Mouse (Mus musculus) mouse embryonic stem cell (cell line): ENCODE results near the gene Auts2.

ENCODE experiments used
- in situ Hi-C, 2 experiments: fragments of 300-500 bp; cut with MboI; formaldehyde crosslinking; loops; 1 replicate in 1 of 2; 3 replicates in 1 of 2; pipeline ENCODE4 v1.14.3; 2019 to 2020; ENCODE audit warnings: low sequenced_read_pairs in 2 of 2, low pct_unique_long_range_greater_than_20kb in 1 of 2, mixed read lengths in 1 of 2; ENCODE audit not compliant: unreplicated experiment in 1 of 2

Auts2 gene

DNA sequence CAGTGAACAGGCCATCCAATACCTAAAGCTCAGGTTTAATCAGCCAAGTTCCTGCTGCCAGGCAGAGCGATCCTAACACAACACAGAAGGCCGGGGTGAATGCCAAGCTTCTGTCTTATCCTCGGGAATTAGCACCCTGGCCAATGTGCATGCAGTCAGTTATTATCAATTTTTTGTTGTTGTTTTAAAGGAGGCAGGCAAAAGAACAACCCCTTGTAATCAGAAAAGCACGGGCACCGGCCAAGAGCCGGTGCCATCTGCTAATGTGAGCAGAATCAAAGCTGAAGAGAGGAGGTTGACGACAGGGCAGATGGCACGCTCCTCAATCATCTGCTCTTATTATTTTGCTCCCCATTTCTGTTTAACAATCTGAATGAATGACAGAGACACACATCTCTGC, 373.1 kb downstream of the Auts2 start:
- in situ Hi-C loops = no loop called here

DNA sequence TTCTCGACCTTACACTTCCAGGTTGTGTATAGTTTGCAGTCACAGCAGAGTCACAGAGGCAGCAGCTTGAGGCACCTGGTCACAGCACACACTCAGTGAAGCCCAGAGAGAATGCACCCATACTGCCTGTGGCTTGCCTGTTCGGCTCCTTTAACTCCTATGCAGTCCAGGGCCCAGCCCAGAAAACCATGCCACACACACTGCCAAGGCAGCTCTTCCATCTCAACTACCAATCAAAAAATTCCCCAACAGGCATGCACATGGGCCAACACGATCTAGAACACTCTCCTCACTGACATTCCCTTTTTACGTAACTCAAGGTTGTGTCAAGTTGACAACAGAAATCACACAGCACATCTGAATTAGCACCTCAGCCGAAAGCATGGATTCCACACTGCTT, 374.3 kb downstream of the Auts2 start:
- in situ Hi-C loops = no loop called here

DNA sequence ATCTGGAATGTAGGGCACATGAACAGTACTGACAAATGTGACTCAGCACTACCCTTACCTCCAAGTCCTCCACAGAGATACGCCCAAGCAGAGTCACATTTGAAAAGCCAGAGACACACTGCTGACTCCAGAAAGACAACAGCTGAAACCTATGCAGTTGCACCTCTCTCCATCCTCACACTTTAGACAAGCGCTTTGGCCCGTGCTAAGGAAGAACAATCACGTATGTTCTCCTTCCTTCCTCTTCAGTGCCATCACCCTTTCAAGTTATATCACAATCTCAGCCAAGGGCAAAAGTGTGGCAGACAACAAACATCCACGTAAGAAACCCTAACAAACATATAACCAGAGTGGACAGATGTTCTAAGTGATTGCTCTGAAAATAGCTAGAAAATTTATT, 374.9 kb downstream of the Auts2 start:
- in situ Hi-C loops = no loop called here

DNA sequence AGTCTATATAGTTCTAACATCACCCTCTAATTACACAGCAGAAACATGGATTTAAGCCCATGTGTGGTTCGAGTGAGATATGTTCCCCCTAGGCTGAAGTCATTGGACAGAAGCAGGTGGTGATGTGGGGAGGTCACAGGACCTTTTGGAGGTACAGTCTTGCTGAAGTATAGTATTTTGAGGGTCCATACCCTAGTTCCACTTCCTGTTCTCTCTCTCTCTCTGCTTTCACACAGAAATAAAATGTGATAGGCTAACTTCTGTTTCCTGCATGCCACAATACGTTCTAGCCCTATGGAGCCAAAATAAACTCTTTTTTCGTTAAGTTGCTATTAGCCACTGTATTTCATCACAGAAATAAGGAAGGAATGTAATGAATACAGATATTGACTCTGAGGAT, 376.6 kb downstream of the Auts2 start:
- in situ Hi-C loops = no loop called here

DNA sequence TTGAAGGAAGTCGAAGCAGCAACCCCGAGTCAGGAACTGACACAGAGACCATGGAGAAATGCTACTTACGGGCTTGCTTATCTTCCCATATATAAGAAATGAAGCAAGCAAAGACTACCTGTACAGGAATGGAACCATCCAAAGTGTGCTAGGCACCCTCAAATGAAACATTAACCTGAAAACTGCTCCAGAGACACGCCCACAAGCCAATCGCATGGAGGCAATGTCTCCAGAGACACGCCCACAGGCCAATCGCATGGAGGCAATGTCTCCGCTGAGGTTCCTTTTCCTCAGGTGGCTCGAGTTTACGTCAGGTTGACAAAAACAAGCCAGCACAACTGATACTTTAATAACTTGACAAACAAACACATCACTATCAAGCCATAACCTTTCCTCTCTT, 379.2 kb downstream of the Auts2 start:
- in situ Hi-C loops = no loop called here

DNA sequence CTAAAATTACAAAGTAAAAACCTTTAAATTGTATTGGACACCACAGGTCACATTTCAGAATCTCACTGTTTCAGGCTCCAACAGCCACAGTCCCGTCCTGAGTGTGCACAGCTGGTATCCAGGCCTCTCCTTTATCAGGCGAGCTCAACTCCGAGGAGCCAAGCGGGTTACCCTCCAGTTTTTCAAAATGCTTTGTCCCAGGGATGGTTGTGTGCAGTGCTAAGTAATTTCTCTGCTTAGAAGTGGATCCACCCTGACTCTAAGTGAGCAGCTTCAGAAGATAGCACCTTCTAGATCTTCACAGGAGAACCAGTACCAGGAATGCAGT, 381.0 kb downstream of the Auts2 start:
- in situ Hi-C loops = no loop called here

DNA sequence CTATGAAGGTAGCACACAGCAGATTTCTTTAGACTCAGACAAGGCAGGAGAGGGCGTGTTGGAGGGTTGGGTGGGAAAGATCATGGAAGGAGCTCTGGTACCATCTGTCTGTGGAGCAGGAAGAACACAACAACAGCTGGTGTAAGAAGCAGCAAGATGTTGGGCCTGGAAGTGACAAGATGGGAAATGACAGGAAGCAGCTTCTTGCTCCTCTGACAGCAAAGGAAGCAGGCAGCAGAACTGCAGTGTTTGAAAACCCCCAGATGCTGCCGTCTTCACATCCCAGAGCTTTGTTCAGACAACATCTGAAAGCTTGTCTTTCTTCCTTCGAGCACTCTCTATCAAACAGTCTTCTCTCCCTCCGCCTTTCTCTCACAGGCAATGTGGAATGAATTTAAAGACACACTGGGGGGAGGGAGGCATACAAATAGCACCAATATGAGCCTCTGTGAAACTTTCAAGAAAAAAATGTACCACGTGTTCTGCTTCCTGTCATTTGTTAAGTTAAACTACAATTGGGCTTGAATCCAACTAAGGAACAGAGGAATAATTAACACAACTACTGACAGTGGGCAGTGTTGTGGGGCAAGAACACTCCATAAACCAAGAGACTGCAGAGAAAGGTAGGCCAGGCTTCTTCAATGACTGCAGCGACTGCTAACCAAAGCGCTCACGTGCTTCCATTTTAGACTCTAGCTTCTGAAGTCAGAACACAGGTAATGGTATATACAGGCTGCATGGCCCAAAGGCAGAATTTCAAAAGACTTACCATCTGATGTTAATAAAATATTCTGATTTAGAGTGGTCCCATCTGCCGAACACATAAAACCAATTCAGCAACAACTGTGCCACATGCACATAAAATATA, 381.6 kb downstream of the Auts2 start:
- in situ Hi-C loops = no loop called here

DNA sequence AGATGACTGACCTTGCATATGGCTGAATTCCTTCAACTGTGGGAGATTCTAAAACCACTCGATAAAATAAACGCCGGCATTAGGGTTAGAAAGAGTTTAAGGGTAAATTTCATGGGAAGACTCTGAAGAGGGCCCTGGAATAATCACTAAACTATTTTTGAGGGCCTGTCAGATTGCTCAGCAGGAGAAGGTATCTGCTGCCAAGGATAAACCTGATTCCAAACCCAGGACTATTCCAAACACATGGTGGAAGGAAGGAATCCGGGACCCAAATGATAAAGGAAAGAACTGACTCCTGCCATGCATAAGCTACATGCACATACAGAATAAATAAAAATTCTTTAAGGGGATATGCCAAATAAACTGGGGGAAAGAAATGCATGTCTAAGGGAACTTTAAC, 399.0 kb downstream of the Auts2 start:
- in situ Hi-C loops = no loop called here

DNA sequence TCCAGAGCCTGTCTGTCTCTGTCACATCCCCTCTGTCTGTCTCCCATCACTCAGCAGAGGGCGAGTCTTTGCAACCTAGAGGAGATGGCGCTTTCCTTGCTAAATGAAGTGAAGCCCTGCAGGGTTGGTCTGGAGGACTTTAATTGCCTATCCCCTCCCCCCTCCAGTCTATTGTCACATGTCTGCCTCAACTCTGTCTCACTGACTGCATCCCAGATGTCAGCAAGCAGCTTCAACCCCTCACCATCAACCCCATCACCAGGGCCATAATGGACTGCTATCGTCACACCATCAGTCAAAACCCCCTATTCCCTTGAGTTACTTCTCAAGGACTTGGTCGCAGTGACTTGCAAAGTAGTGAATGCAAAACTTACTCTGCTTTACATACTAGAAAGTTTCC, 402.3 kb downstream of the Auts2 start:
- in situ Hi-C loops = no loop called here

DNA sequence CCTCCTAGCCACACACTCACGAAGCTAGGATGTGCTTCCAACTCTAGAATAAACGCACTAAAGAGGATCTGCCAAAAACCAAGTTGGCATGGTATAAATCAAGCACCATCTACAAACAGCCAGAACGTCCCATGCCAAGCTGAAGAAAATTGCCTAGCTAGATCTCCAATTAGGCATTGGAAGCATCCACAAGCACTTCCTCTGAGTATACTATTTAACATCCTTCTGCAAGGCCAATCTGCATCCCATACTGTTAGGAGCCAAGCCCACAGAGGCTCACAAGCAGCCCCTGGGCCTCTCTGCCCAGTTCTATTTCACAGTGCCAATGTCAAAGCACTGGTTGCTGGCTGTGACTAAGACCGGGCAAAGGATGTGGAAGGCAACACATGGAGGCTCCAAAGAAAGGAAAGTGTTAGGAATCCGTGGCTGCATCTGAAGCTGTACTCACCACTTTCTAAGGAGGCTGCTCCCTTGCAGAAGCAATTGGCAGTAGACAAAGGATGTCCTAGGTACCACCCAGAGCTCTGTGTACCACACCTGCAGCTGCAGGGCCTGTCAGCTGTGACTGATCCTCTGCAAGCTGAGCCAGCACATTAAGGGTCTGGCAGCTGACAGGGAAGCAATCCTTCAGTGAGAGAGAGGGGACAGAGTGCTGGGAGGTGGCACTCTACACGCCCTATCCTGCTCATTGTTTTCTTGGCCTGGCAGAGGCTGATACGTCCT, 407.0 kb downstream of the Auts2 start:
- in situ Hi-C loops = no loop called here

DNA sequence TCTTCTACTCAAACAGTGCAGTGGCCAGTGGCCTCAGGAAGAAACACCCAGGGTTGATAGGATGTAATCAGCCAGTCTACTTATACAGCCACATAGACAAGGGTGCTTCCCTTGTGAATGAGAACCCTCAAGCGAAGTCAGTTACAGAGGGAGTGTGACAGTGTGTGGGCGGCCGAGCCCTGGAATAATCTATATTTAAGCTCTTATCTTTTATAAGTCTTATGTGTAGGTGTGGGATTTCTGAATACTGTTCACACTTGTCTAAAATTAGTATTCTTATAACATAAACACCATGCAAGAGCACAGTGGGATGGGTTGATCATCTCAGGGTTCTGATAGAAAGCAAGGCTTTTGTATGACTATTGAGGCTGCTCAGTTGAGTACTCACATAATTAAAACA, 411.2 kb downstream of the Auts2 start:
- in situ Hi-C loops = no loop called here

DNA sequence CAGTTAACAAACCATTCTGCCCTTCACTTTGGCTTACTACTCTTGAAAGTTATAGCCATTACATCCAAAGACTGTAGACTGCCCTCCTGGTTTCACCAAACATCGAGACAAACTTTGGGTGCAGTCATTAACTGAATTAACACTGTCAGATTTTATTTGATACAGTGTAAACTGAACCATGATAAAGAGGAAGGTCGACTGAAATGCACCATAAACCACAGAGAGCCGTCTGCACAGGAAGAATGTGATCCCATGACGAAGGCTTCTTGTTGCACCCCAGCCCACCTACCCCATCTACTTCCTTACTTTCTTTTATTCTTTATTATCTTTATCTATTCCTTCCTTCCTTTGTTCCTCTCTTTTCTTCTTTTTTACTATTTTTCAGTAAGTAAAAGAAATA, 412.6 kb downstream of the Auts2 start:
- in situ Hi-C loops = no loop called here

DNA sequence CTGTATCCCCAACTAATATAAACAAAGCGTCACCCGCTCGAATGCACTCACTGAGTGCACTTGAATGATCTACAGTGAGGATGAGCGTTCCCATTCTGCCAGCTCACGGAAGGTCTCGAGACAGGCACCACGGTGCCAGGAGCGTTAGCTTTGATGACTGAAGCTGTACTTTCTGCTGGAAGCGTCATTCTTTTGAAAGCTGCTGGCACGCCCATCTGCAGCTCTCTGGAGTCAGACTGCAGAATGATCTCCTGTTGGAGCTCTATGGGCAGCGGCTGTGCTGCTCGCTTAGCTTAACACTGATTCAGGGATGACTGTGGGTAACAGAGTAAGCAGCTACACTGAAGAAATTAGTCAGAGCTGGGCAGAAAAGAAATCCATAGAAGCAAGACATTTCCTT, 416.5 kb downstream of the Auts2 start:
- in situ Hi-C loops = no loop called here

DNA sequence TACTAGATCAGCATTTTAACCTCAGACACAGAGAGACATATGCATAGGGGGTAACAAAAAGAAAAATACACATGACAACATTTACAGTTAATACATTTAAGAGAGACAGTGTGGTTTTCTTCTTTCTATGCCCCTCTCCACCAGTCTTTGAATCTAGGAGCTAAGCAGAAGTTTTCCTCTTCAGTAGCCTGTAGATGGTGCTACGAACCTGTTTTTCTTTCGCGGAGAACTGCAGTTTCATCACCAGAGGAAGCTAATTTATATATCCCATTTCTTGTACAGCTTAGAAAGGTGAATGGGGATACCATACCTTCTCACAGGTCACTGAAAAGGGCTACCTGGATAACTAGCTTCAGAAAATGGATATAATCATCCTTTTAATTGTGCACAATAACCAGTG, 427.5 kb downstream of the Auts2 start:
- in situ Hi-C loops = no loop called here

DNA sequence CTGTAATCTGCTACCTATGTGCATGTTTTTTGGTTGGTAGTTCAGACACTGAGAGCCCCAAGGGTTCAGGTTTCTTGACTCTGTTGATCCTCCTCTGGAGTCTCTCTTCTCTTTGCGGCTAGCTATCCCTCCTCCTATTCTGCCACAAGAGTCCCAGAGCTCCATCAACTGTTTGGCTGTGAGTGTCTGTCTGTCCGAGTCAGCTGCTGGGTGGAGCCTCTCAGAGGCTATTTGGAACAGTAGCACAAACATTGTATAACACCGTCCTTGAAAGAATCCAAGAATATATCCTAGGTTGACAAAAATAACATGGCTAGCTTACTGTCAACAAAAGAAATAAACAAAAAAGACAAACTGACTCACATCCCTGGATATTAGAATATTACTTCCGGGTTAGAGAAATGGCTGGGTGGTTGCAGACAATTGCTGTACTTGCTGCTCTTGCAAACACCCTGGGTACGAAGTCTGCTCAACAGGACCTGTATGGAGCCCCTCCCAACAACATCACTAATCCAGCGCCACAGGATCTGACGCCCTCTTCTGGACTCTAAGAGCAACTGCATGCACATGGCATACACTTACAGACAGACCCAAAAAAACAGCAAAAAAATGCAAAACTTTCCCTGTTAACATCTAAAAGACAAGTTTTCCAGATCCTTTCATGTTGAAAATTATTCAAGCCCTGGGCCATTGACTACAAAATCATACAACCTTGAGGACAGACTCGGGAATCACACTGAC, 428.4 kb downstream of the Auts2 start:
- in situ Hi-C loops = no loop called here

DNA sequence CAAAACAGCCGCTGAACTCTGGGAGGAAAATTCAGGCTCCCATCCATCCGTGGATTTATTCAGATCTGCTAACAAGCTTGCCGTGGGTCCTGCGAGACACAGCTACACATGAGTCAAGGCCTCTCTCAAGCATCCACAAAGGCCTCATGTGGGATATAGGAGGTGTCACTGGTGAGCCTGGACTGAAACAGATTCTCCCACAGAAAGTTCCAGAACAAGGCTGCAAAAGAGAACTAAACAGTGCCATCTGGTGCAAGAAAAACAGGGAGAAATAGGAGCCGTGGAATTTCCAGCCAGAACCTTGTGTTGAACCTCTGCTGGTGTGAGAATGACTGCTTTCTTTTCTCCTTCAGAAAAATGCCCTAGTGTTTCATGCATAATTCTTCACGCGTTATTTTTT, 429.7 kb downstream of the Auts2 start:
- in situ Hi-C loops = no loop called here

DNA sequence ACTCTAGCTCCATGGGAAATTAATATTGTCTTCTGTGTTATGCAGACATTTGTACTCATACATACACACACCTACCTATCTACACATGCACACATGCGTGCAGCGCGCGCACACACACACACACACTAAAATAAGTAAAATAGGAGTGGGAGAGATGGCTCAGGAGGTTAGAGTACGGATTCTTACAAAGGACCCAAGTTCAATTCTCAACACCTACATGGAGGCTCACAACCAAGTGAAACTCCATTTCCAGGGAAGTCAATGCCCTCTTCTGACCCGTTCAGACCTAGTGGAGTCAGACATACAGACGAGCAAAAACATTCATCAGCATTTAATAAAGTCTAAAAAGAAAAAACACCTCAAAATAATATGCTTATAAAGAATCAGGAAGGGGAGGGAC, 430.5 kb downstream of the Auts2 start:
- in situ Hi-C loops = no loop called here

DNA sequence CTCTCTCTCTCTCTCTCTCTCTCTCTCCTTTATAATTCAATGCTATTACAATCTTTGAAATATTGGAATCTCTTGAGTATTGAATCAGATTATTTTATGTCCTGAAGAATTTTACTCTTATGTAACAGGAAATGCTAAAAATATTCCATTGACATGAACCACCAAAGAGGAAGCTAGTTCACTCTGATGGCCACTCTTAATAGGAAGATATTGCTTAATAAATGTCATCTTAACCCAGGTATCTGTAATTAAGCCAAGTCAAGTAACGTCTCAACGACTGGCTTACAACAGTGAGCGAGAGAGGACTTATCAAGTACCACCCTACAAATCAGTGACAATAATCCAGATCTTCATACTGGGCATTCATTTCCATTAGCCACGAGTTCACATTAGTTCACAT, 440.7 kb downstream of the Auts2 start:
- in situ Hi-C loops = no loop called here

DNA sequence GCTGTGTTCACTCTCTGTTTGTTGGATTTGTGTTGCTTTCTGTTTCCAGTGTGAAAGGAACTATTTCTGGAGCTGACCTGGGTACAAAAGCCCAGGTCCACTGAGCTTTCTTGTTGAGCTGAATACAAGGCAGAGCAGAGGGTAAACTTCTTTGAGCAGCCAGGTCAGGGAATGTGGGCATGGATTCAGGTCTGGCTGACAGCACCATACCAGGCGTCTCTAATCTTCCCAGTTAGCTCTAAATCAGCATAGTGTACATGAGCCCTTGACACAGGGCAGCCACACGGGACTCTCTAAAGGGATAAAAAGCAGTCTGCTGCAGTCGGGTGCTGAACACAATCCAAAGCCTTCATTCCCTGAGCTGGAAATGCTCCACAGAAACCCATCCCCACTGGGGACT, 444.7 kb downstream of the Auts2 start:
- in situ Hi-C loops = no loop called here

DNA sequence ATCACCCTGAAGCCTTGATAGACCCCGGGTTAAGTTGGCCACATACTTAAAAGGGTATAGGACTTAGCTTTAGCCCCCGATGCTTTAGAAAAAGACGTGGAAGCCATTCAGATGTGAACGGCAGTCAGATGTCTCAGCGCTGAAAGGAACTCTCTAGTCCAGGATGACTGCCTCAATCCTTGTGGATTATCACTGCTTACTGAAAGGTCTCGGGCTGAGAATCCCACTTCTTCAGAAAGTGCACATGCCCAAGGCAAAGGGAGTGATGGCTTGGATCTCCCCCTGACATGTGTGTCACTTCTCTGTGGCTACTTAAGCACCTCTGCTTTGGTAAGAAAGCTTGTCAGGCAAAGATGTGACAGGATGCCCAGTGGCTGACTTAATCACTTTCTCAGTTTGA, 450.4 kb downstream of the Auts2 start:
- in situ Hi-C loops = no loop called here
